22 mouse cellular contexts compared by ENCODE assay signal in genomic region chr3:84070811-84071210, GRCm38 (mm10).
"Had no signal": no experiment of that assay in that cellular context is flagged by ENCODE, and none has a peak within 500 bp of the region (broad histone marks: within the 10 kb centered on the region; RNA-seq: fewer than 3 reads in every experiment).

No protein-coding gene starts in this region.

- H3K4me3 ChIP-seq: heart, embryonic 10.5 days; heart, embryonic 12.5 days; hindbrain, embryonic 10.5 days; hindbrain, embryonic 12.5 days; hindbrain, embryonic 15.5 days; limb, embryonic 13.5 days; limb, embryonic 15.5 days had no signal

- H3K27me3 ChIP-seq: hindbrain, embryonic 12.5 days; hindbrain, embryonic 15.5 days; limb, embryonic 13.5 days; limb, embryonic 15.5 days had no signal

- H3K27ac ChIP-seq: heart, embryonic 10.5 days; hindbrain, embryonic 10.5 days; hindbrain, embryonic 12.5 days; hindbrain, embryonic 15.5 days; hindbrain, postnatal 0 days; limb, embryonic 13.5 days; limb, embryonic 15.5 days had no signal

- DNase-seq: gastrocnemius, postnatal 14 days; gastrocnemius, postnatal 36 days; heart, adult 18-20 months; heart, postnatal 10 days; heart, postnatal 4 days; kidney, adult 11 months; kidney, adult 2 months; kidney, adult 9 months; kidney, postnatal 10 days; kidney, postnatal 25 days; layer of hippocampus, adult 9-11 months; layer of hippocampus, postnatal 36 days; left cerebral cortex, postnatal 4 days had no signal

- H3K9ac ChIP-seq: heart, embryonic 12.5 days; hindbrain, embryonic 12.5 days; hindbrain, embryonic 15.5 days; limb, embryonic 13.5 days; limb, embryonic 15.5 days had no signal

- H3K4me1 ChIP-seq: heart, embryonic 10.5 days; heart, embryonic 12.5 days; hindbrain, embryonic 10.5 days; hindbrain, embryonic 12.5 days; hindbrain, embryonic 15.5 days; limb, embryonic 15.5 days had no signal

- H3K9me3 ChIP-seq: heart, embryonic 10.5 days; heart, embryonic 12.5 days; hindbrain, embryonic 10.5 days; hindbrain, embryonic 12.5 days; hindbrain, embryonic 15.5 days; limb, embryonic 13.5 days; limb, embryonic 15.5 days had no signal

- H3K4me2 ChIP-seq: heart, embryonic 12.5 days; hindbrain, embryonic 12.5 days; hindbrain, embryonic 15.5 days; limb, embryonic 13.5 days; limb, embryonic 15.5 days had no signal

- ATAC-seq: hindbrain, postnatal 0 days; intestine, embryonic 16.5 days had no signal

- H3K36me3 ChIP-seq: heart, embryonic 10.5 days; heart, embryonic 12.5 days; hindbrain, embryonic 10.5 days; hindbrain, embryonic 12.5 days; hindbrain, embryonic 15.5 days; limb, embryonic 13.5 days; limb, embryonic 15.5 days had no signal
